Mouse (Mus musculus): Measurements from ENCODE around the gene Oxld1. TPM values are rescaled to one million over a fixed set of nuclear protein-coding genes. Genes with fewer than 3 reads are reported as not detected.

Oxld1 gene
- polyA plus RNA-seq, 1 experiment from 2014 or later = 10.6 TPM

GRCm38 (mm10) chr11:120467736-120468092 lies 9.8 kb upstream of the Oxld1 start:
- peak overlapping the region; percentile 72; the same call in 1 of the 2 replicates for H3K27ac ChIP-seq
- no peaks in the 10 kb centered on the region for H3K9me3 ChIP-seq
- ATAC-seq = no peak
- peak overlapping the region; percentile 84 for H3K4me2 ChIP-seq (replicated peaks)
- H3K4me3 ChIP-seq (replicated peaks) = peak overlapping the region; percentile 99
- H3K9ac ChIP-seq (replicated peaks) = peak overlapping the region; percentile 91
- H3K36me3 ChIP-seq = peaks cover 68% of the 10 kb centered on the region
- 1% methylated on average over 33 of the region's 33 CpGs for WGBS
- peaks cover 26% of the 10 kb centered on the region for H3K4me1 ChIP-seq (replicated peaks)
- H3K27me3 ChIP-seq = no peaks in the 10 kb centered on the region

DNA sequence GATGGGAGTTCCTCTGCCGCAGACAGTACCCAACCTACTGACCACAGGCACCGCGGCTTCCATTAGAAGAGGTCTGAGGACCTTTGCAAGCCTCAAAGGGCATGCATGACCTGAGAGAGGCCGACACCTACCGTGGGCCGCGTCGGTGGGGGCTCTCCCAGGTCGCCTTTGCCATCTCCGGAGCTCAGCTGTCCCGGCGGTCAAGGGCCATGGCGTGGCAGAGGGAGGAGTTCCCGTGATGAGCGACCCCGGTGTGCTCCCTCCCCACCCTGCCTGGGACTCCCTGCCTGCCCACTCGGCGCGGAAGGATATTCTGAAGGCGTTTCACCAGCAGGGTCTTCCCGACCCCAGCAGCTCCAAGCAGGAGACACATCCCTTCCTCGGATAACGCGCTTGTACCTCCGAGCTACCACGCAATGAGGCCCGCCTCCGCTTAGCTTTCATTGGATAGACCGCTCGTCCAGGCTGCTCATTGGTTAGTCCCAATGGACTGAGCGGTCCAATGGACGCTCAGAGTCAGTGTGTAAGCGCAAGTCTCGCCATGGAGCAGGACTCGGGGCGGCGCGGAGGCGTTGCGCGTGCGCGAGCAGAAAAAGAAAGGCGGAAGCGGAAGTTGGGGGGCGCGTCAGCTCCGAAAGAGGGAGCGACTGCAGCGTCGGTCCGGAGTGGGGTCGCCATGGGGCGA lies 9.3 kb upstream of the Oxld1 start, which contains the start of gene Arl16:
Gene Arl16 (minus strand): TSS at position 557 of the 685 bp plus-strand sequence.
- H3K4me2 ChIP-seq (replicated peaks) = peak within 1 kb of the TSS; percentile 98
- under 1% methylated on average over 48 of the region's 54 CpGs for WGBS
- peaks cover 26% of the 10 kb centered on the region for H3K4me1 ChIP-seq (replicated peaks)
- H3K36me3 ChIP-seq = peaks cover 68% of the 10 kb centered on the region
- peak within 1 kb of the TSS; percentile 85 for H3K27ac ChIP-seq
- no peaks in the 10 kb centered on the region for H3K27me3 ChIP-seq
- peak within 1 kb of the TSS; percentile 95 for H3K9ac ChIP-seq (replicated peaks)
- no peaks in the 10 kb centered on the region for H3K9me3 ChIP-seq
- peak; percentile 100 for ATAC-seq
- H3K4me3 ChIP-seq (replicated peaks) = peak within 1 kb of the TSS; percentile 99

DNA sequence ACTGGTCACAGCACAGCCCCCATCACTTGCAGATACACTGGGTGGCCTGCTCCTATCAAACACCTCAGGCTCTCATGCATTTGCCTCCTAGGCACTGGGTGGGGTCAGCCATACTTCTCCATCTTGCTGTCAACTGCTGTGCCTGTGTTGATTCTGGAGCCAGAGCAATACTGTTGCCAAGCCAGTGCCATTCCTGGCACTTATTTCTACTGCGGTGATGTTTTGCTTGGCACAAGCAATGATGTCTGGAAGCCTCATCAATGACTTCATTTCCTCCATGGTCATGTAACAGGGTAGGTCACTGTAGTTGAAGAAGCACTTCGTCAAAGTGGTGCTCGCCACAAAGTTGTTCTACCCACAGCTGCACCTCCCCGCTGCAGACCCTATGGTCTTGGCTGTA lies 7.7 kb upstream of the Oxld1 start:
- no peak overlapping the region for H3K9ac ChIP-seq (replicated peaks)
- WGBS = 91% methylated on average over 4 of the region's 4 CpGs

DNA sequence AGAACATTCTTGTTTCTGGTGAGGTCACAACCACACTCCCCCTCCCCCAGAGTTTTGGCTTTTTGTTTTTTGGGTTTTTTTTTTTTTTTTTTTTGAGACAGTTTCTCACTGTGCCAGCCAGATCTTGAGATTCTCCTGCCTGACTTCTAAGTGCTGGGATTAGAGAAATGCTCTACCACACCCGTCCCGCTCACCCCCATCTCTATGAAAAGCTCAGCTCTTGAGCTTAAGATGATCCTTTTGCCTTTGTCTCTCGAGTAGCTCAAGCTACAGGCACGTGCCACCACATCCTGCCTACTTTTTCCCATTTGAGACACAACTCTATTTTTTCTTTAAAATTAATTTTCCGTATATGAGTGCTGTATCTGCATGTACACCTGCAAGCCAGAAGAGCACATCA lies 6.5 kb upstream of the Oxld1 start:
- H3K27me3 ChIP-seq = no peaks in the 10 kb centered on the region
- no peak for ATAC-seq
- H3K4me3 ChIP-seq (replicated peaks) = no peak overlapping the region
- no peaks in the 10 kb centered on the region for H3K9me3 ChIP-seq
- H3K36me3 ChIP-seq = peaks cover 65% of the 10 kb centered on the region
- no peak overlapping the region for H3K4me2 ChIP-seq (replicated peaks)
- H3K4me1 ChIP-seq (replicated peaks) = peaks cover 27% of the 10 kb centered on the region
- H3K27ac ChIP-seq = no peak overlapping the region
- 83% methylated on average over 5 of the region's 5 CpGs for WGBS
- H3K9ac ChIP-seq (replicated peaks) = no peak overlapping the region

More for the DNA sequence above, 7.7 kb upstream of the Oxld1 start:
- H3K27me3 ChIP-seq = no peaks in the 10 kb centered on the region
- peaks cover 26% of the 10 kb centered on the region for H3K4me1 ChIP-seq (replicated peaks)
- H3K36me3 ChIP-seq = peaks cover 68% of the 10 kb centered on the region
- ATAC-seq = no peak
- peak overlapping the region; percentile 98; the same call in 1 of the 2 replicates for H3K4me2 ChIP-seq (replicated peaks)
- no peaks in the 10 kb centered on the region for H3K9me3 ChIP-seq
- H3K4me3 ChIP-seq (replicated peaks) = 0 out of 2 replicates have a peak overlapping the region, but pooled peaks have one; percentile 99
- no peak overlapping the region for H3K27ac ChIP-seq

GRCm38 (mm10) chr11:120463536-120463935 lies 5.7 kb upstream of the Oxld1 start:
- H3K4me2 ChIP-seq (replicated peaks) = no peak overlapping the region
- ATAC-seq = no peak
- H3K27me3 ChIP-seq = no peaks in the 10 kb centered on the region
- H3K9me3 ChIP-seq = no peaks in the 10 kb centered on the region
- H3K9ac ChIP-seq (replicated peaks) = no peak overlapping the region
- H3K27ac ChIP-seq = no peak overlapping the region
- WGBS = 91% methylated on average over 2 of the region's 2 CpGs
- H3K4me3 ChIP-seq (replicated peaks) = no peak overlapping the region
- peaks cover 60% of the 10 kb centered on the region for H3K36me3 ChIP-seq
- peaks cover 30% of the 10 kb centered on the region for H3K4me1 ChIP-seq (replicated peaks)

DNA sequence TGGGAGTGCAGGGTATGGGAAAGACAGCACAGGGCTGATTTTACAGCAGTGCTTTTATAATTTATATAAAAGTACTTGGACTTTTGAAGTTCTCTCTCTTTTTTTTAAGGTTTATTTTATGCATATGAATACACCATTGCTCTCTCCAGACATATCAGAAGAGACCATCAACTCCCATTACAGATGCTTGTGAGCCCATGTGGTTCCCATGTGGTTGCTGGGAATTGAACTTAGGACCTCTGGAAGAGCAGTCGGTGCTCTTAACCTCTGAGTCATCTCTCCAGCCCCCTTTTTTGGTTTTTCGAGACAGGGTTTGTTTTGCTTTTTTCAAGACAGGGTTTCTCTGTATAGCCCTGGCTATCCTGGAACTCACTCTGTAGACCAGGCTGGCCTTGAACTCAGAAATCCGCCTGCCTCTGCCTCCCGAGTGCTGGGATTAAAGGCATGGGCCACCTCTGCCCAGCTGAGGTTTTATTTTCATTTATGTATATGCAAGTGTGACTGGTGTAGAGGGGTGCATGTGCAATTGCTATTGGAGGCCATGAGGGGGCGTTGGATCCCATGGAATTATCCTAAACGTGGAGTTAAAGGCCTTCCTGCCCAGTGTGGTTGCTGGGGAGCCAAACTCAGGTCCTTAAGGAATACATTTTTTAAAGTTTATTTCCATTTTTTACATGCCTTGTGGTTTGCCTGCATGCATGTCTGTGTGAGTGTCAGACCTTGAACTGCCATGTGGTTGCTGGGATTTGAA lies 1.2 kb upstream of the Oxld1 start:
- peaks cover 47% of the 10 kb centered on the region for H3K36me3 ChIP-seq
- ATAC-seq = no peak
- 77% methylated on average over 6 of the region's 6 CpGs for WGBS

DNA sequence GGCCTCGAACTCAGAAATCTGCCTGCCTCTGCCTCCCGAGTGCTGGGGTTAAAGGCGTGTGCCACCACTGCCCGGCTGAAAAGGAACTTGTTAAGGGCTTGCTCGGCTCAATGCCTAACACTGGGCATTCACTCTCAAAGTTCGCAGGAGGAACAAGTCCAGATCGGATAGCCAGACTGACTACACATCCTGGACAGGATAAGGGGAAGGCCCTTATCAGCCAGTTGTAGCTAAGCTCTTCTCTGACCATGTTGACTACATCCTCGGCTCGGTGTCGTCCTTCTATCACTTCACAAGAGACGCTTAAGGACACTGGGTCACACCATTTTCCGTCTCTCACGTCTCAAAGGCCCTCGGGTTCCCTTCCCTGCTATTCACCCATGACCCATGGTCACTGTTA lies 498 bp downstream of the Oxld1 start:
- peak overlapping the region; percentile 95 for H3K4me2 ChIP-seq (replicated peaks)
- no peaks in the 10 kb centered on the region for H3K9me3 ChIP-seq
- ATAC-seq = no peak
- H3K27me3 ChIP-seq = no peaks in the 10 kb centered on the region
- WGBS = 41% methylated on average over 14 of the region's 14 CpGs
- H3K27ac ChIP-seq = 0 out of 2 replicates have a peak overlapping the region, but pooled peaks have one; percentile 71
- peak overlapping the region; percentile 89 for H3K9ac ChIP-seq (replicated peaks)
- H3K4me3 ChIP-seq (replicated peaks) = peak overlapping the region; percentile 80
- H3K4me1 ChIP-seq (replicated peaks) = peaks cover 25% of the 10 kb centered on the region
- peaks cover 30% of the 10 kb centered on the region for H3K36me3 ChIP-seq

More for the DNA sequence above, 1.2 kb upstream of the Oxld1 start:
- no peak overlapping the region for H3K27ac ChIP-seq
- no peaks in the 10 kb centered on the region for H3K27me3 ChIP-seq
- H3K4me2 ChIP-seq (replicated peaks) = peak overlapping the region; percentile 95
- peaks cover 25% of the 10 kb centered on the region for H3K4me1 ChIP-seq (replicated peaks)
- H3K4me3 ChIP-seq (replicated peaks) = peak overlapping the region; percentile 80
- H3K9me3 ChIP-seq = no peaks in the 10 kb centered on the region
- H3K9ac ChIP-seq (replicated peaks) = peak overlapping the region; percentile 89

GRCm38 (mm10) chr11:120455413-120455812 lies 2.5 kb downstream of the Oxld1 start:
- peaks cover 12% of the 10 kb centered on the region for H3K36me3 ChIP-seq
- WGBS = 93% methylated on average over 7 of the region's 7 CpGs
- H3K4me2 ChIP-seq (replicated peaks) = no peak overlapping the region
- no peak overlapping the region for H3K9ac ChIP-seq (replicated peaks)
- no peak for ATAC-seq
- H3K27me3 ChIP-seq = no peaks in the 10 kb centered on the region
- H3K27ac ChIP-seq = no peak overlapping the region
- H3K4me3 ChIP-seq (replicated peaks) = no peak overlapping the region
- H3K4me1 ChIP-seq (replicated peaks) = peaks cover 25% of the 10 kb centered on the region
- no peaks in the 10 kb centered on the region for H3K9me3 ChIP-seq

- Histone ChIP-seq H3K4me1 (replicated peaks) (peaks cover 25% of the 10 kb centered on the region), H3K9me3 (no peaks in the 10 kb centered on the region), H3K27me3 (no peaks in the 10 kb centered on the region), H3K36me3 (peaks cover 9% of the 10 kb centered on the region), H3K4me2 (replicated peaks) (no peak overlapping the region), H3K27ac (no peak overlapping the region), H3K4me3 (replicated peaks) (no peak overlapping the region), H3K9ac (replicated peaks) (no peak overlapping the region)
- 93% methylated on average over 4 of the region's 4 CpGs for WGBS
- ATAC-seq = no peak
Measured at GRCm38 (mm10) chr11:120454965-120455364, 2.9 kb downstream of the Oxld1 start.

GRCm38 (mm10) chr11:120453306-120453705 lies 4.6 kb downstream of the Oxld1 start, which contains the start of gene Pde6g:
Pde6g (minus strand) TSS chr11:120453500.
- Histone ChIP-seq H3K9me3 (no peaks in the 10 kb centered on the region), H3K4me2 (replicated peaks) (no peak within 1 kb of the TSS), H3K4me1 (replicated peaks) (peaks cover 13% of the 10 kb centered on the region), H3K9ac (replicated peaks) (no peak within 1 kb of the TSS), H3K27me3 (no peaks in the 10 kb centered on the region), H3K27ac (no peak within 1 kb of the TSS), H3K36me3 (0 out of 2 replicates have a peak, but pooled peaks cover 3% of the 10 kb centered on the region), H3K4me3 (replicated peaks) (no peak within 1 kb of the TSS)
- ATAC-seq = no peak
- 89% methylated on average over 4 of the region's 4 CpGs for WGBS

DNA sequence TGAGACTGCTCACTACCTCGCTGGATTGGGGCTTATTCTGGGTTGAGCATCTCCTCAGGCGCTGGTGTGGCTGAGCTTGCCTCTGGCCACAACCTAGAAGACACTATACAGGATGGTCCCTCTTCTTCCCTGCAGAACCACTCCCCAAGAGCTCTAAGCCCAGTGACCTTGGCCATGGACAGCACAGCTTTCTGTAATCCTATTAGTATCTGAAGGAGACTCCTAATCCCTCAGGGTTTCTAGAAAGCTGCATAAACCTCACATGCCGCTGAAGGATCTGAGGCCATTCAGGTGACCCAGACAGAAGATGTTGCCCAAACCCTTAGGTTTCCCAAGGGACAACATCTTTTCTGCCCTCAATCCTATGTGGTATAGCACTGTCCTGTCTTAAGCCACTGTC lies 5.6 kb downstream of the Oxld1 start:
- no peak overlapping the region for H3K4me2 ChIP-seq (replicated peaks)
- no peak for ATAC-seq
- 0 out of 2 replicates have a peak, but pooled peaks cover 3% of the 10 kb centered on the region for H3K36me3 ChIP-seq
- WGBS = 46% methylated on average over 3 of the region's 3 CpGs
- no peaks in the 10 kb centered on the region for H3K27me3 ChIP-seq
- H3K9ac ChIP-seq (replicated peaks) = no peak overlapping the region
- H3K27ac ChIP-seq = no peak overlapping the region
- H3K4me3 ChIP-seq (replicated peaks) = no peak overlapping the region
- peaks cover 10% of the 10 kb centered on the region for H3K4me1 ChIP-seq (replicated peaks)
- H3K9me3 ChIP-seq = no peaks in the 10 kb centered on the region

- no peaks in the 10 kb centered on the region for H3K27me3 ChIP-seq
- no peak overlapping the region for H3K4me2 ChIP-seq (replicated peaks)
- no peak overlapping the region for H3K4me3 ChIP-seq (replicated peaks)
- no peak overlapping the region for H3K9ac ChIP-seq (replicated peaks)
- H3K4me1 ChIP-seq (replicated peaks) = no peaks in the 10 kb centered on the region
- WGBS = 81% methylated on average over 7 of the region's 7 CpGs
- no peak overlapping the region for H3K27ac ChIP-seq
- no peaks in the 10 kb centered on the region for H3K36me3 ChIP-seq
- no peak for ATAC-seq
- H3K9me3 ChIP-seq = no peaks in the 10 kb centered on the region
Measured at GRCm38 (mm10) chr11:120447179-120447578, 10.7 kb downstream of the Oxld1 start.

All from midbrain, embryonic 13.5 days (tissue).